Mouse (Mus musculus): ENCODE data around the gene Wrap53. TPM values are rescaled to one million over a fixed set of nuclear protein-coding genes. Genes with fewer than 3 reads are reported as not detected.
A peak's percentile ranks its signal among the peaks of the same experiment; 100 is the strongest.
"Not testable (repeated sequence)": the region's sequence is repeated elsewhere in the genome, so short reads cannot be mapped to it uniquely, and the experiment has no call there.

The Wrap53 gene
- polyA plus RNA-seq, 1 experiment from 2014 or later: 37.8 TPM

DNA sequence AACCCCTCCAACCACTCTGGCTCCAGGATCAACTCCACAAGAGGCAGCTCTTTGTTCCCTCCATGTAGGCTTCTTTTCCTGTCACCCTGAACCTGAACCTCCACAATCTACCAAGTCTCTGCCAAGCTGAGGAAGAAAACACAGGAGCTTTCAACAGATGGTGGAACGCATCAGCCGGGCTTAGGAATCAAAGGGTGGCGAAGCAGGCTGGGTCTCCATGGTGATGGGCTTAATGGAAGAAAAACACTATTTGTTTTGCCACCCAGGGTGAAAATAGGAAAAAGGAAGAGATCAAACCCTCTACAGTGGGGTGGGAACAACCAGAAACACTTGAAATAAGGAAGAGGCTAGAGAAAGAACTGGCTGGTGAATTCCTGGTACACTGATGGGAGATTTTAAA, 36.5 kb downstream of the Wrap53 start:
- WGBS: 12% methylated on average over 3 of the region's 3 CpGs
- no peak for DNase-seq (ENCODE audit: low spot score)
- H3K27ac ChIP-seq (ENCODE audit: low read depth, low read length): no peak overlapping the region

DNA sequence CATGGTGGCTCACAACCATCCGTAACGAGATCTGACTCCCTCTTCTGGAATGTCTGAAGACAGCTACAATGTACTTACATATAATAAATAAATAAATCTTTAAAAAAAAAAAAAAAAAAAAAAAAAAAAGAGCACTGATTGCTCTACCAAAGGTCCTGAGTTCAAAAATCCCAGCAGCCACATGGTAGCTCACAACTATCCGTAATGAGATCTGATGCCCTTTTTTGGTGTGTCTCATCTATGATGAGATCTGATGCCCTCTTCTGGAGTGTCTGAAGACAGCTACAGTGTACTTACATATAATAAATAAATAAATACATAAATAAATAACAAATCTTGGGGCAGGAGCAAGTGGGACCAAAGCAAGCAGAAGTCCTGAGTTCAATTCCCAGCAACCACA, 38.3 kb downstream of the Wrap53 start:
- not testable (repeated sequence) for H3K36me3 ChIP-seq (ENCODE audit: control insufficient read depth, insufficient read depth, low read length); H3K9me3 ChIP-seq (ENCODE audit: control insufficient read depth, low read length); H3K27ac ChIP-seq (ENCODE audit: low read depth, low read length); DNase-seq (ENCODE audit: low spot score); H3K4me2 ChIP-seq (replicated peaks; ENCODE audit: low read depth, low read length); H3K9ac ChIP-seq (ENCODE audit: low read depth, low read length); ATAC-seq (ENCODE audit: low FRiP score); H3K4me3 ChIP-seq (ENCODE audit: low read depth, low read length); H3K27me3 ChIP-seq (ENCODE audit: control insufficient read depth, insufficient read depth, low read length)
- H3K4me1 ChIP-seq (replicated peaks; ENCODE audit: control insufficient read depth, insufficient read depth, low read length): peaks cover 12% of the 10 kb centered on the region
- 75% methylated on average over 1 of the region's 3 CpGs for WGBS

More for the DNA sequence above, 36.5 kb downstream of the Wrap53 start:
- Histone ChIP-seq H3K9ac (ENCODE audit: low read depth, low read length) (no peak overlapping the region), H3K27me3 (ENCODE audit: control insufficient read depth, insufficient read depth, low read length) (no peaks in the 10 kb centered on the region), H3K4me3 (ENCODE audit: low read depth, low read length) (no peak overlapping the region), H3K36me3 (ENCODE audit: control insufficient read depth, insufficient read depth, low read length) (no peaks in the 10 kb centered on the region), H3K9me3 (ENCODE audit: control insufficient read depth, low read length) (no peaks in the 10 kb centered on the region), H3K4me2 (replicated peaks; ENCODE audit: low read depth, low read length) (no peak overlapping the region), H3K4me1 (replicated peaks; ENCODE audit: control insufficient read depth, insufficient read depth, low read length) (peaks cover 14% of the 10 kb centered on the region)
- no peak for ATAC-seq (ENCODE audit: low FRiP score)

DNA sequence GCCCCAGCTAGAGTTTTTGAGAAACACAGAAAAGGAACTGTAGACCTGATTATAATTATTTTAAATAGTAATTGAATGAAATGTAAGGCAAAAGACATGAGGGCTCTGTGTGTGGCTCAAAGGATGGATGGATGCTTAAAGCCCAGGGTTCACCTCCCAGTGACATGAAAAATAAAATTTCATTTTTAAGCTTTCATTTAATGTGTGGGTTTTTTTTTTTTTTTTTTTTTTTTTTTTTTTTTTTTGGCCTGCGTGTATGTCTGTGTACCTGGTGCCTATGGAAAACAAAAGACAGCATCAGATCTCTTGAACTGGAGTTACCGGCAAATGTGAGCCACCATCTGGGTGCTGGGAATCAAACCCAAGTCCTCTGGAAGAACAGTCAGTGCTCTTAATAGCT, 39.4 kb downstream of the Wrap53 start:
- 78% methylated on average over 2 of the region's 2 CpGs for WGBS

DNA sequence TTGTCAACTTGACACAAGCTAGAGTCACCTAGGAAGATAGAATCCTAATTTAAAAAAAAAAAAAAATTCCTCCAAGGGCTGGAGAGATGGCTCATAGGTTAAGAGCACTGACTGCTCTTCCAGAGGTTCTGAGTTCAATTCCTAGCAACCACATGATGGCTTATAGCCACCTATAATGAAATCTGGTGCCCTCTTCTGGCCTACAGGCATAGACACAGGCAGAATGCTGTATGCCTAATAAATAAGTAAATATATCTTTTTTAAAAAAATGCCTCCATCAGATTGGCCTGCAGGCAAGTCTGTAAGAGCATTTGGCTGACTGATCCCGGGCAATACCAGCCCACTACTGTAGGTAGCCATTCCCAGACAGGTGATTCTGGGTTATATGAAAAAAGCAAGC, 45.1 kb downstream of the Wrap53 start:
- DNase-seq (ENCODE audit: low spot score) (no peak), ATAC-seq (ENCODE audit: low FRiP score) (no peak)
- Histone ChIP-seq H3K9ac (ENCODE audit: low read depth, low read length) (no peak overlapping the region), H3K27ac (ENCODE audit: low read depth, low read length) (no peak overlapping the region), H3K36me3 (ENCODE audit: control insufficient read depth, insufficient read depth, low read length) (no peaks in the 10 kb centered on the region), H3K4me3 (ENCODE audit: low read depth, low read length) (no peak overlapping the region), H3K4me2 (replicated peaks; ENCODE audit: low read depth, low read length) (no peak overlapping the region), H3K4me1 (replicated peaks; ENCODE audit: control insufficient read depth, insufficient read depth, low read length) (no peaks in the 10 kb centered on the region), H3K27me3 (ENCODE audit: control insufficient read depth, insufficient read depth, low read length) (no peaks in the 10 kb centered on the region), H3K9me3 (ENCODE audit: control insufficient read depth, low read length) (no peaks in the 10 kb centered on the region)
- WGBS: 83% methylated on average over 1 of the region's 1 CpGs

More for the DNA sequence above, 39.4 kb downstream of the Wrap53 start:
- ATAC-seq (ENCODE audit: low FRiP score) (no peak), DNase-seq (ENCODE audit: low spot score) (no peak)
- no peak overlapping the region for H3K27ac ChIP-seq (ENCODE audit: low read depth, low read length)
- no peaks in the 10 kb centered on the region for H3K36me3 ChIP-seq (ENCODE audit: control insufficient read depth, insufficient read depth, low read length)
- H3K27me3 ChIP-seq (ENCODE audit: control insufficient read depth, insufficient read depth, low read length): no peaks in the 10 kb centered on the region
- H3K4me3 ChIP-seq (ENCODE audit: low read depth, low read length): no peak overlapping the region
- peaks cover 3% of the 10 kb centered on the region; the same call in 1 of the 2 replicates for H3K4me1 ChIP-seq (replicated peaks; ENCODE audit: control insufficient read depth, insufficient read depth, low read length)
- no peak overlapping the region for H3K9ac ChIP-seq (ENCODE audit: low read depth, low read length)
- H3K4me2 ChIP-seq (replicated peaks; ENCODE audit: low read depth, low read length): no peak overlapping the region
- H3K9me3 ChIP-seq (ENCODE audit: control insufficient read depth, low read length): no peaks in the 10 kb centered on the region

DNA sequence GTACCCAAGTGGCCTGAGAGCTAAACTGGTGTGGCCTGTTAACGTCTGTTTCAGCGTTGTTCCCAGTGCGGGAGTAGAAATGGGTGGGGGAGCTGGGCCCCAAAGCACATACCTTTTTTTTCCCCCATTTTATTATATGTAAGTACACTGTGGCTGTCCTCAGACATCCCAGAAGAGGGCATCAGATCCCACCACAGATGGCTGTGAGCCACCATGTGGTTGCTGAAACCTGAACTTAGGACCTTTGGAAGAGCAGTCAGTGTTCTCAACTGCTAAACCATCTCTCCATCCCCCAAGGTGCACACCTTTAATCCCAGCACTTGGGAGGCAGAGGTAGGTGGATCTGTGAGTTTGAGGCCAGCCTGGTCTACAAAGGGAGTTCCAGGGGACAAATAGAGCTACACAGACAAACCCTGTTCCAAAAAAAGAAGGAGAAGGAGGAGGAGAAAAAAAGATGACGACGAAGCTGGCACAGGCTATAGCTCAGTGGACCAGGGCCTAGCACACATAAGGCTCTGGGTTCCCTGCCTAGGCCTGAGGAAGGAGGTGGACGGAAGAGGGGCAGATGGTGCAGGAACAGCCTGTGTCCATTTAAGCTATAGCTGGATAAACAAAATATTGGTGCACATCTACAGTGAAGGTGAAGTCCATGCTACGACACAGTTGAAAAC, 47.4 kb downstream of the Wrap53 start:
- 82% methylated on average over 7 of the region's 7 CpGs for WGBS
- Histone ChIP-seq H3K4me3 (ENCODE audit: low read depth, low read length) (no peak overlapping the region), H3K36me3 (ENCODE audit: control insufficient read depth, insufficient read depth, low read length) (no peaks in the 10 kb centered on the region), H3K4me2 (replicated peaks; ENCODE audit: low read depth, low read length) (no peak overlapping the region), H3K4me1 (replicated peaks; ENCODE audit: control insufficient read depth, insufficient read depth, low read length) (no peaks in the 10 kb centered on the region; the same call in 1 of the 2 replicates), H3K27me3 (ENCODE audit: control insufficient read depth, insufficient read depth, low read length) (no peaks in the 10 kb centered on the region), H3K9me3 (ENCODE audit: control insufficient read depth, low read length) (no peaks in the 10 kb centered on the region), H3K27ac (ENCODE audit: low read depth, low read length) (no peak overlapping the region), H3K9ac (ENCODE audit: low read depth, low read length) (no peak overlapping the region)
- ATAC-seq (ENCODE audit: low FRiP score) (no peak), DNase-seq (ENCODE audit: low spot score) (no peak)

DNA sequence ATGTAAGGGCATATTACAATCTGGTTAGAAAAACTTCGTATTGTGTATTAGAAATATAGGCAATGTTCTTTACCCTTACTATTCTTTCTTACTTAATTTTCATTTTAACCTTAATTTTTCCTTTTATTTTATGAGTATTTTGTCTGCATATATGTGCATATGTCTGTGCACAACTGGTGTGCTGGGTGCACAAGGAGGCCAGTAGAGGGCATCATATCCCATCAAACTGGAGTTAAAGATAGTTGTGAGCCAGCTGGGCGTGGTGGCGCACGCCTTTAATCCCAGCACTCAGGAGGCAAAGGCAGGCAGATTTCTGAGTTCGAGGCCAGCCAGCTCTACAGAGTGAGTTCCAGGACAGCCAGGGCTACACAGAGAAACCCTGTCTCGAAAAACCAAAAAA, 49.3 kb downstream of the Wrap53 start:
- not testable (repeated sequence) for H3K27ac ChIP-seq (ENCODE audit: low read depth, low read length); H3K9ac ChIP-seq (ENCODE audit: low read depth, low read length); H3K36me3 ChIP-seq (ENCODE audit: control insufficient read depth, insufficient read depth, low read length); H3K4me1 ChIP-seq (replicated peaks; ENCODE audit: control insufficient read depth, insufficient read depth, low read length); H3K27me3 ChIP-seq (ENCODE audit: control insufficient read depth, insufficient read depth, low read length); H3K4me2 ChIP-seq (replicated peaks; ENCODE audit: low read depth, low read length); DNase-seq (ENCODE audit: low spot score); H3K4me3 ChIP-seq (ENCODE audit: low read depth, low read length); H3K9me3 ChIP-seq (ENCODE audit: control insufficient read depth, low read length); ATAC-seq (ENCODE audit: low FRiP score)
- 85% methylated on average over 6 of the region's 6 CpGs for WGBS

DNA sequence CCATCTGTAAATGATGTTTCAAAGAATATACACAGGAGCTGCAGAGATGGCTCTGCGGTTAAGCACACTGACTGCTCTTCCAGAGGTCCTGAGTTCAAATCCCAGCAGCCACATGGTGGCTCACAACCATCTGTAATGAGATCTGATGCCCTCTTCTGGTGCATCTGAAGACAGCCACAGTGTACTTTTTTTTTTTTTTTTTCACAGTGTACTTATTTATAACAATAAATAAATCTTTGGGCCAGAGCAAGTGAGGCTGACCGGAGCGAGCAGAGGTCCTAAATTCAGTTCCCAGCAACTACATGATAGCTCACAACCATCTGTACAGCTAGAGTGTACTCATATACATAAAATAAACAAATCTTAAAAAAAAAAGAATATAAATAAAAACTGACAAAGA, 49.8 kb downstream of the Wrap53 start:
- not testable (repeated sequence) for H3K4me3 ChIP-seq (ENCODE audit: low read depth, low read length); H3K36me3 ChIP-seq (ENCODE audit: control insufficient read depth, insufficient read depth, low read length); H3K27me3 ChIP-seq (ENCODE audit: control insufficient read depth, insufficient read depth, low read length); H3K9ac ChIP-seq (ENCODE audit: low read depth, low read length); H3K4me2 ChIP-seq (replicated peaks; ENCODE audit: low read depth, low read length); H3K4me1 ChIP-seq (replicated peaks; ENCODE audit: control insufficient read depth, insufficient read depth, low read length); ATAC-seq (ENCODE audit: low FRiP score); DNase-seq (ENCODE audit: low spot score); H3K9me3 ChIP-seq (ENCODE audit: control insufficient read depth, low read length); H3K27ac ChIP-seq (ENCODE audit: low read depth, low read length)
- WGBS: 92% methylated on average over 3 of the region's 3 CpGs

DNA sequence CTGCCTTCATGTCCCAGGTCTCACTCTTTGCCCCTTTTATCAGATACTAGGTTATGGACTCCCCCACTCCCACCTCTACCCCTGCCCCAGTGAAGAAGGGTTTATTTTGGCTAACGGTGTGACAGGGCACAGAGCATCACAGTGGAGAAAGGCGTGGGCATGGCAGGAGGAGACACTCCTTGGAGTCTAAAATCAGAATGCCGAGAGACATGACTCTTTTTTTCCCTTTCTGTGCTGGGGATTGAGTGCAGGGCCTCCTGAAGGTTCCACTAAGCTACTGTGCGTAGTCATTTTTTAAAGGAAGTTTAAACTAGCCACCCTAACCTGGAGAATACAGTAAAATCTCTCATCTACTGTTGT, 52.0 kb downstream of the Wrap53 start:
- Histone ChIP-seq H3K36me3 (ENCODE audit: control insufficient read depth, insufficient read depth, low read length) (no peaks in the 10 kb centered on the region), H3K4me2 (replicated peaks; ENCODE audit: low read depth, low read length) (no peak overlapping the region), H3K4me3 (ENCODE audit: low read depth, low read length) (no peak overlapping the region; the same call in 1 of the 2 replicates), H3K27me3 (ENCODE audit: control insufficient read depth, insufficient read depth, low read length) (no peaks in the 10 kb centered on the region), H3K27ac (ENCODE audit: low read depth, low read length) (peak overlapping the region; percentile 90), H3K4me1 (replicated peaks; ENCODE audit: control insufficient read depth, insufficient read depth, low read length) (peaks cover 5% of the 10 kb centered on the region; the same call in 1 of the 2 replicates), H3K9me3 (ENCODE audit: control insufficient read depth, low read length) (no peaks in the 10 kb centered on the region), H3K9ac (ENCODE audit: low read depth, low read length) (peak overlapping the region; percentile 75; the same call in 1 of the 2 replicates)
- 75% methylated on average over 4 of the region's 4 CpGs for WGBS
- no peak for DNase-seq (ENCODE audit: low spot score)
- ATAC-seq (ENCODE audit: low FRiP score): no peak

All from hindbrain, embryonic 11.5 days (tissue).